Mouse (Mus musculus): ENCODE data around the gene Ccdc103. TPM values are rescaled to one million over a fixed set of nuclear protein-coding genes. Genes with fewer than 3 reads are reported as not detected.
A peak's percentile ranks its signal among the peaks of the same experiment; 100 is the strongest.

Gene Ccdc103
- polyA plus RNA-seq, 1 experiment from 2014 or later: 0.84 TPM

DNA sequence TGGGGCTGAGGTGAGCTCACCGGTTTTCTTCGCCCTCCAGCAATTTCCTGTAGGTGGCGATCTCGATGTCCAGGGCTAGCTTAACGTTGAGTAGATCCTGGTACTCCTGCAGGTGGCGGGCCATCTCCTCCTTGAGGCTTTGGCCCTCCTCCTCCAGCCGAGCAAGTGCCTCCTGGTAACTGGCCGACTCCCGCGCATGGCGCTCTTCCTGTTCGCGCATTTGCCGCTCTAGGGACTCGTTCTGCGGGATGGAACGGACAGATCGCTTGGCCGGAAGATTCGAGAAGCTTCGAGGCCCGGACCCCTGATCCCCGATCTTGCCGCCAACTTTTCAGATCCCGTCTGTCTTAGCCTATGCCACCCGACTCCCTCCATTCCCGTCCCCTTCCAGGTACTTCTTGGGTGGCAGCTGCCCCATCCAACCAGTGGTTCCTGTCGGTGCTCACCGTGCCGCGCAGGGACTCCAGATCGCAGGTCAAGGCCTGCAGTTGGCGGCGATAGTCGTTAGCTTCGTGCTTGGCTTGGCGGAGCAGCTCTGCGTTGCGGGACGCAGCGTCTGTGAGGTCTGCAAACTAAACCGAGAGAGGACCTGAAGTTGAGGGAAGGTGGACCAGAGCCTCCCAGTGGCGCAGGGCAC lies 12.1 kb downstream of the Ccdc103 start:
- H3K36me3 ChIP-seq: no peaks in the 10 kb centered on the region
- peak overlapping the region; percentile 77 for H3K4me2 ChIP-seq
- H3K27ac ChIP-seq: no peak overlapping the region
- peak overlapping the region; percentile 43 for H3K4me3 ChIP-seq
- WGBS: 4% methylated on average over 43 of the region's 43 CpGs
- peaks cover 11% of the 10 kb centered on the region for H3K4me1 ChIP-seq (replicated peaks)
- no peak; the same call in 1 of the 2 replicates for ATAC-seq (replicated peaks; ENCODE audit: insufficient number of reproducible peaks, insufficient read depth, low FRiP score, low read depth)
- no peaks in the 10 kb centered on the region for H3K9me3 ChIP-seq (replicated peaks)
- H3K27me3 ChIP-seq: peaks cover 64% of the 10 kb centered on the region
- peak overlapping the region; percentile 44 for H3K9ac ChIP-seq

DNA sequence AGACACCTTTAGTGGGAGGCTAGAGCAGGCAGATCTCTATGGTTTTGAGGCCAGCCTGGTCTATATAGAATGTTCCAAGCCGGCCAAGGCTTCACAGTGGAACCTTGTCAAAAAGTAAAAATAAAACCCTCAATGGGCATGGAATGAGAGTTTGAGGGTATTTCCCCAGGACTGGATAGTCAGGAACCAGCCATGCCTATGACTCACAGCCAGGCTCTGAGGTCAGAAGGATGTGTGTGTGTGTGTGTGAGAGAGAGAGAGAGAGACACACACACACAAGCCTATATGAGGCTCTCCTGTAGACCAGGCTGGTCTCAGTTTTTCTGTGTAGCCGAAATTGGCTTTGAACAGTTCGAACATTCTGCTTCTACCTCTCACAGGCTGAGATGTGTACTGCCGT lies 13.7 kb downstream of the Ccdc103 start:
- Histone ChIP-seq H3K4me2 (no peak overlapping the region), H3K4me3 (no peak overlapping the region), H3K9ac (no peak overlapping the region), H3K27ac (no peak overlapping the region), H3K27me3 (peaks cover 66% of the 10 kb centered on the region), H3K36me3 (no peaks in the 10 kb centered on the region), H3K4me1 (replicated peaks) (peaks cover 11% of the 10 kb centered on the region), H3K9me3 (replicated peaks) (no peaks in the 10 kb centered on the region)
- WGBS: 91% methylated on average over 4 of the region's 4 CpGs
- no peak for ATAC-seq (replicated peaks; ENCODE audit: insufficient number of reproducible peaks, insufficient read depth, low FRiP score, low read depth)

DNA sequence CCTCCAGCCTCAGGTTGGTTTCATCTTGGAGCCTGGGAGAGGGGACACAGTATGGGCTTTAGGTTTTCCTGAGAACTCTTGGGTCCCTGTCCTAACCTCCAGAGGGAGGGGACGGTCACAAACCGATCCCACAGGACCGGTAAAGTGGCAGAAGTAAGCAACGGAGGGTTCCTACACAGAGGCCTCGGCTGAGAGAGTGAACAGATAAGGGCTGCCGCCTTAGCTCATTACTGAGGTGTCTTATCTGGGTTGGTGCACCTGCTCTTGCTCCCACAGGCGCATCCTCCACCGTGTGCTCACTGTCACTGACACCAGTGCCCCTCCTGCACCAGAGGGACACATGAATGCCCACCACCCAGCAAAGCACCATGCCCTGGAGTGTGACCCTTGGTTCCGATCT lies 14.8 kb downstream of the Ccdc103 start:
- peaks cover 13% of the 10 kb centered on the region for H3K4me1 ChIP-seq (replicated peaks)
- no peak overlapping the region for H3K27ac ChIP-seq
- H3K9ac ChIP-seq: no peak overlapping the region
- peaks cover 71% of the 10 kb centered on the region for H3K27me3 ChIP-seq
- no peak overlapping the region for H3K4me3 ChIP-seq
- ATAC-seq (replicated peaks; ENCODE audit: insufficient number of reproducible peaks, insufficient read depth, low FRiP score, low read depth): no peak
- H3K4me2 ChIP-seq: no peak overlapping the region
- no peaks in the 10 kb centered on the region for H3K36me3 ChIP-seq
- WGBS: 53% methylated on average over 9 of the region's 9 CpGs
- no peaks in the 10 kb centered on the region for H3K9me3 ChIP-seq (replicated peaks)

DNA sequence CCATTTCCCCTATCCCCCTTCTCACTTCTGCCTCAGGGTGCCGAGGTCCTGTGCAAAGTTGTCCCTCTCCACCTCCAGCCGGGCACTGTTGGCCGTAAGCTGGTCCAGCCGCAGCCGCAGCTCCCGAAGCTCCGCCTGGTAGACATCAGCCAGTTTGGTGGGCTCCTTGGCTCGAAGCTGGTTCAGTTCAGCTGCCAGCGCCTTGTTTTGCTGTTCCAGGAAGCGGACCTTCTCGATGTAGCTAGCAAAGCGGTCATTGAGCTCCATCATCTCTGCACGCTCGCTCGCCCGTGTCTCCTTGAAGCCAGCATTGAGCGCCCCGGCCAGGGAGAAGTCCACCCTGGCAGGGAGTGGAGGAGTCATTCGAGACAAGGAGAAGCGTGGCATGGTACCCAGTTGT lies 15.6 kb downstream of the Ccdc103 start:
- Histone ChIP-seq H3K4me1 (replicated peaks) (peaks cover 13% of the 10 kb centered on the region), H3K4me3 (no peak overlapping the region), H3K9ac (no peak overlapping the region), H3K4me2 (no peak overlapping the region), H3K27me3 (peaks cover 71% of the 10 kb centered on the region), H3K9me3 (replicated peaks) (no peaks in the 10 kb centered on the region), H3K36me3 (no peaks in the 10 kb centered on the region), H3K27ac (no peak overlapping the region)
- 69% methylated on average over 20 of the region's 20 CpGs for WGBS
- ATAC-seq (replicated peaks; ENCODE audit: insufficient number of reproducible peaks, insufficient read depth, low FRiP score, low read depth): no peak

DNA sequence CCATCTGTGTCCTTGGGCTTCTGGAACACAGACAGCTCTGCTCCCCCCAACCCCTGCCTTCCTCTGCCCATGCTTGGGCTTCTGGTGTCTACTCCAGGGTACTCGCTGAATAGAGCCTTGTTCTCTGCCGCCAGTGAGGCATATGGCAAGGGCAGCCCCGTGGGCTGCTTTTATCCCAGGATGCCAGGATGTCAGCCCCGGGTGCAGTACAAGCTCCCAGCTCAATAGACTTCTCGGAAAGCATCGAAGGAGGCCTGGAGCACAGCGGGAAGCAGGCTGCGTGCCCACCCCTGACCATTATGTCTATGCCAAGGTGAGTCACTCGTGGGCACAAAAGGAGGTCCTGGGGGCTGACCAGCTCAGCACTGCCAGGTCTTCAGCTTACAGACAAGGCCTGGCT lies 17.4 kb downstream of the Ccdc103 start:
- H3K4me3 ChIP-seq: no peak overlapping the region
- peaks cover 5% of the 10 kb centered on the region for H3K4me1 ChIP-seq (replicated peaks)
- no peak overlapping the region for H3K4me2 ChIP-seq
- H3K9me3 ChIP-seq (replicated peaks): no peaks in the 10 kb centered on the region
- no peak overlapping the region for H3K9ac ChIP-seq
- H3K27me3 ChIP-seq: peaks cover 60% of the 10 kb centered on the region
- H3K36me3 ChIP-seq: no peaks in the 10 kb centered on the region
- ATAC-seq (replicated peaks; ENCODE audit: insufficient number of reproducible peaks, insufficient read depth, low FRiP score, low read depth): no peak
- WGBS: 78% methylated on average over 9 of the region's 9 CpGs
- H3K27ac ChIP-seq: no peak overlapping the region

DNA sequence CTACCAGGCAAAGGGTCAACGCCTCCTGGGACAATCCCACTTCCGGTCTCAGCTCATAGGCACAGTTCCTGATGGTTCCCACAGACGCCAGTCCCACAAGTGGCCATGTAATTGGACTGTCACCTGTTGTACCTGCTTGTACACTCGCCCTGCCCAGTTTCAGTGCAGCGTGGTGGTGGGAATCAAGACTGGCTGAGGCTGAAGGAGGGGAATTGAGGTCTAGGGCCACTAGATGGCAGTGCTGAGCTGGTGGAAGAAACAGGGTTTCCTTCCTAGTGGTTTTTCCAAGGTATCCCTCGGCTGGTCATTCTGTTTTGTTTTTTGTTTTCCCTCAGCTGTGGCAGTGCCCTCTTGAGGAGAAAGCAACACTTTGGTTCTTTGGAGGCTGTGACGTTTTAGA lies 19.8 kb downstream of the Ccdc103 start, which contains the start of gene Gfap:
Gfap (minus strand) TSS at position 150 of the 400 bp plus-strand sequence.
- H3K27ac ChIP-seq: no peak within 1 kb of the TSS
- peaks cover 3% of the 10 kb centered on the region; the same call in 1 of the 2 replicates for H3K36me3 ChIP-seq
- H3K9me3 ChIP-seq (replicated peaks): no peaks in the 10 kb centered on the region
- ATAC-seq (replicated peaks; ENCODE audit: insufficient number of reproducible peaks, insufficient read depth, low FRiP score, low read depth): no peak
- WGBS: 12% methylated on average over 7 of the region's 7 CpGs
- H3K9ac ChIP-seq: no peak within 1 kb of the TSS
- H3K27me3 ChIP-seq: peaks cover 36% of the 10 kb centered on the region
- no peak within 1 kb of the TSS for H3K4me3 ChIP-seq
- no peak within 1 kb of the TSS for H3K4me2 ChIP-seq
- 0 out of 2 replicates have a peak, but pooled peaks cover 2% of the 10 kb centered on the region for H3K4me1 ChIP-seq (replicated peaks)

DNA sequence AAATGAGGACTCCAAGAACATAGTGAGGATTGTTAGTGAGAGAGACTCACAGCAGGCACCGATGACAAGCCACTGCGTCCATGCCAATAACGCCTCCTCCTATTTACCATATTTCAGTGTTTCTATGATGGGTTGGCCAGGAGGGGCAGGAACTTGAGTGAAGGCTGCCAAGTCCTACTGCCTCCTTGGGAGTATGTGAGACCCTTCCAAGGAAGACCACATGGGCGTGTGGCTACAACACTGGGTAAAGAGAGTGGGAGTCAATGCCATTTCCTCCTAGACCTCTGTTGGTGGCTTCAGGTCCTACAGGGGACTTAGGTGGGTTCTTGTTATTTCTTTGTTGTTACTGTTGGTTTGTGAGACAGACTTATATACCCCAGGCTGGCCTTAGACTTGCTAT lies 20.2 kb downstream of the Ccdc103 start:
- Histone ChIP-seq H3K4me2 (no peak overlapping the region), H3K27me3 (peaks cover 32% of the 10 kb centered on the region; the same call in 1 of the 2 replicates), H3K36me3 (peaks cover 7% of the 10 kb centered on the region; the same call in 1 of the 2 replicates), H3K4me1 (replicated peaks) (0 out of 2 replicates have a peak, but pooled peaks cover 2% of the 10 kb centered on the region), H3K9me3 (replicated peaks) (no peaks in the 10 kb centered on the region), H3K4me3 (no peak overlapping the region), H3K27ac (no peak overlapping the region), H3K9ac (no peak overlapping the region)
- 55% methylated on average over 4 of the region's 4 CpGs for WGBS
- no peak for ATAC-seq (replicated peaks; ENCODE audit: insufficient number of reproducible peaks, insufficient read depth, low FRiP score, low read depth)

DNA sequence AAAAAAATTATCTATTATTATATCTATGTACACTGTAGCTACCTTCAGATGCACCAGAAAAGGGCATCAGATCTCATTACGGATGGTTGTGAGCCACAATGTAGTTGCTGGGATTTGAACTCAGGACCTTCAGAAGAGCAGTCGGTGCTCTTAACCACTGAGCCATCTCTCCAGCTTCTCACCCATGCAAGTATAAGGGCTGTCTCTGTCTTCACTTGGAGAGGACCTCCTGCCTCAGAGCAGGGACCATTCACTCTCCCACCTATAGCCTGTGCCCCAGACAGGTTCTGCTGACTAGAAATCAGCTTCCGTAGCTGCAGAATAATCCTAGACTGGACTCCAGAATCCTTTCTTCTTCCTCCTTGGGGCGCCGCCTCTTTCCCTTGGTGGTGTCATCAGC lies 21.1 kb downstream of the Ccdc103 start:
- no peak overlapping the region for H3K9ac ChIP-seq
- H3K36me3 ChIP-seq: peaks cover 16% of the 10 kb centered on the region; the same call in 1 of the 2 replicates
- H3K27me3 ChIP-seq: peaks cover 24% of the 10 kb centered on the region; the same call in 1 of the 2 replicates
- H3K4me2 ChIP-seq: no peak overlapping the region
- no peak overlapping the region for H3K27ac ChIP-seq
- H3K4me1 ChIP-seq (replicated peaks): 0 out of 2 replicates have a peak, but pooled peaks cover 2% of the 10 kb centered on the region
- H3K4me3 ChIP-seq: no peak overlapping the region
- 73% methylated on average over 5 of the region's 5 CpGs for WGBS
- no peaks in the 10 kb centered on the region for H3K9me3 ChIP-seq (replicated peaks)
- no peak for ATAC-seq (replicated peaks; ENCODE audit: insufficient number of reproducible peaks, insufficient read depth, low FRiP score, low read depth)

DNA sequence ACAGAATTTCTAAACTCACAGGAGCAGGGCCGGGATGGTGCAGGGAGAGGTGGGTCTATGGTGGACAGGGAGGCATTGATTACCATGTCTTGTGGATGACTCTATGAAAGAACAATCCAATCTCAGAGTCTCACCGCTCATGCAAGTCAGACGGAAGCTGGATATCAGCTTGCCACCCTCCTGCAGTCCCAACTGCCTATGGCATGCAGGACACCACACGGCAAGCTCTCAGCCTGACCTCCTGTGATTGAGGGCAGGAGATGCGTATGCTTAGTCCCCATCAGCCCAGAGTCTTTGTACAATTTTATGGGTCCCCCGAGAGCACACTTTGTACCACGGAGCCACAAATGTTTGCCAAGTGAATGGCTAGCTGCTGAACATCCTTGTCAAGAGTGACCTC lies 22.6 kb downstream of the Ccdc103 start:
- no peak for ATAC-seq (replicated peaks; ENCODE audit: insufficient number of reproducible peaks, insufficient read depth, low FRiP score, low read depth)
- Histone ChIP-seq H3K27ac (no peak overlapping the region), H3K27me3 (peaks cover 16% of the 10 kb centered on the region; the same call in 1 of the 2 replicates), H3K9me3 (replicated peaks) (no peaks in the 10 kb centered on the region), H3K4me1 (replicated peaks) (0 out of 2 replicates have a peak, but pooled peaks cover 2% of the 10 kb centered on the region), H3K36me3 (peaks cover 31% of the 10 kb centered on the region), H3K4me2 (no peak overlapping the region), H3K9ac (no peak overlapping the region), H3K4me3 (no peak overlapping the region)
- WGBS: 74% methylated on average over 7 of the region's 7 CpGs

DNA sequence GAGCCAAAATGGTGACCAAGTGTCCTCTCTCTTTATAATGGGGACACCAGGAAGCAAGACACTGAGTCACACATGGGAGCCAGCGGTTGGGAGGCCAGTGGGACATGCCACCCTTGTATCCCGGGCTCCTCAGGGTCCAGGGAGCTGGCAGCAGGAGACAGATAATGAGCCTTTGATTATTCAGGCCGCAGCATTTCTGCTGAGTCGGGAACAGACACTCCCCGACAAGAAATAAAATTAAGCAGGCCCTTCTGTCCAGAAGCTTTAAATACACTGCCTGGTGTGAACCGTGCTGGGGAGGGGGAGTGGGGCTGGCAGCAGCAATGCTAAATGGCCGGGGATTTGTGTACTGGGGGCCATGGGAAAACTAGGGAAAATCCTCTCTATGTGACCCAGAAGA lies 30.4 kb downstream of the Ccdc103 start:
- Histone ChIP-seq H3K27ac (no peak overlapping the region), H3K4me1 (replicated peaks) (no peaks in the 10 kb centered on the region), H3K4me2 (no peak overlapping the region), H3K36me3 (peaks cover 88% of the 10 kb centered on the region), H3K27me3 (no peaks in the 10 kb centered on the region), H3K9ac (no peak overlapping the region), H3K4me3 (no peak overlapping the region), H3K9me3 (replicated peaks) (no peaks in the 10 kb centered on the region)
- 73% methylated on average over 7 of the region's 7 CpGs for WGBS
- ATAC-seq (replicated peaks; ENCODE audit: insufficient number of reproducible peaks, insufficient read depth, low FRiP score, low read depth): no peak

DNA sequence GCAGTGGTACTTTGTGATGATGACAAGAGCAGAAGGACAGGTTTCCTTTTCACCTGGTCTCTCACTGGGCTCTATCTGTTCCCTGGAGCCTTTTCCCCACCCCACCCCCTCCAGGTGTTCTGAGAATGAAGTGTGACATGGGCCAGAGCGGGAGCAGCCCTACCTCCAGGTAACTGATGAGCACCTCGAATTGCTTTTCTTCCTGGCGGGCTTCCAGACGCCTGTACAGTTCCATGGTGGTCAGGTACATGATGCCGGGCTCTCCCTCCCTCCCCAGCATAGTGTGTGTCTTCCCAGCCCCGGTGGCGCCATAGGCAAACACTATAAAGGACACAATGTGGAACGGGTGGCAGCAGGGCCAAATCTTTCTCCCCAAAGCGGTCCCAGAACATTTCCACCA lies 34.4 kb downstream of the Ccdc103 start:
- Histone ChIP-seq H3K27ac (no peak overlapping the region), H3K9ac (no peak overlapping the region), H3K36me3 (peaks cover 52% of the 10 kb centered on the region), H3K4me1 (replicated peaks) (no peaks in the 10 kb centered on the region), H3K27me3 (no peaks in the 10 kb centered on the region), H3K4me3 (no peak overlapping the region), H3K9me3 (replicated peaks) (no peaks in the 10 kb centered on the region), H3K4me2 (no peak overlapping the region)
- WGBS: 91% methylated on average over 9 of the region's 9 CpGs
- no peak for ATAC-seq (replicated peaks; ENCODE audit: insufficient number of reproducible peaks, insufficient read depth, low FRiP score, low read depth)

DNA sequence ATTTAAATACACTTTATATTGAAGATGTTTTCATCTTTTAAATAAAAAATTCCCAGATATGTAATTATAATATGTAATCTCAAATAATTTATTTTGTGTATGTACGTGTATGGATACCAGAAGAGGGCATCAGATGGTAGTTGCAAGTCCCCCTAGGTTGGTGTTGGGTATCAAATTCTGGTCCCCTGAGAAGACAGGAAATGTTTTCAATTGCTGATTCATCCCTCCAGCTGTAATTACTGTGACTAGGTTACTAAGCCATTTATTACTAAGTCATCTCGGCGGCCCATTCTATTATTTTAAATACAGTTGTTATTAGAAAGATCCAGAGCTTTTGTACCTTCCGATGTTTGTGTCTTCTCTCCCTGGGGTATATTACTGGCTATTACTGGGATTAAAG lies 37.1 kb downstream of the Ccdc103 start:
- Histone ChIP-seq H3K4me3 (no peak overlapping the region), H3K9ac (no peak overlapping the region), H3K36me3 (peaks cover 33% of the 10 kb centered on the region), H3K4me1 (replicated peaks) (peaks cover 8% of the 10 kb centered on the region), H3K4me2 (no peak overlapping the region), H3K27me3 (no peaks in the 10 kb centered on the region), H3K27ac (no peak overlapping the region), H3K9me3 (replicated peaks) (no peaks in the 10 kb centered on the region)
- 92% methylated on average over 4 of the region's 4 CpGs for WGBS
- no peak for ATAC-seq (replicated peaks; ENCODE audit: insufficient number of reproducible peaks, insufficient read depth, low FRiP score, low read depth)
